Mouse (Mus musculus) cortical plate, adult 2 months (tissue): Measurements from ENCODE around the gene Dolk. TPM values are rescaled to one million over a fixed set of nuclear protein-coding genes. Genes with fewer than 3 reads are reported as not detected.

Source experiments
- H3K27ac ChIP-seq: fragments of 200-500 bp; 2 replicates; pipeline ENCODE4 v1.5.1; 2012; ENCODE audit warnings: low read length, control low read depth, inconsistent platforms; ENCODE audit not compliant: insufficient read depth
- H3K4me1 ChIP-seq: fragments of 200-500 bp; 2 replicates; pipeline ENCODE4 v1.6.1; 2011; ENCODE audit warnings: low read length; ENCODE audit not compliant: control insufficient read depth, insufficient read depth
- H3K4me3 ChIP-seq: fragments of 200-500 bp; 2 replicates; pipeline ENCODE4 v1.5.1; 2011; ENCODE audit warnings: mild to moderate bottlenecking, low read length, control low read depth; ENCODE audit not compliant: insufficient read depth
- CTCF ChIP-seq: fragments of 200-500 bp; IDR thresholded peaks from 2 replicates; pipeline ENCODE4 v1.5.1; 2011; ENCODE audit warnings: mild to moderate bottlenecking, control low read depth, low read length; ENCODE audit not compliant: insufficient read depth; ENCODE audit errors: extremely low read depth
- POLR2A ChIP-seq: fragments of 200-500 bp; IDR thresholded peaks from 2 replicates; pipeline ENCODE4 v1.6.1; 2011; ENCODE audit warnings: mild to moderate bottlenecking, low read length, control low read depth; ENCODE audit not compliant: insufficient read depth; ENCODE audit errors: extremely low read depth
- polyA plus RNA-seq: library from polyadenylated mRNA; depleted of rRNA; stranded (reverse); fragments of >200 nt; gene quantifications from 2 replicates; pipeline ENCODE4 v1.2.3, GENCODE M21; 2012

The Dolk gene
- polyA plus RNA-seq, 1 experiment = 16.7 TPM

- TF ChIP-seq POLR2A (no peak), CTCF (no peak)
- Histone ChIP-seq H3K4me3 (no peak overlapping the region), H3K4me1 (peaks cover 4% of the 10 kb centered on the region; the same call in 1 of the 2 replicates), H3K27ac (peak overlapping the region; percentile 29)
Observed at GRCm38 (mm10) chr2:30269241-30269990, 16.7 kb downstream of the Dolk start.

- H3K4me1 ChIP-seq = peaks cover 4% of the 10 kb centered on the region; the same call in 1 of the 2 replicates
- 0 out of 2 replicates have a peak overlapping the region, but pooled peaks have one; percentile 41 for H3K27ac ChIP-seq
- TF ChIP-seq CTCF = no peak
- no peak for TF ChIP-seq POLR2A
- no peak overlapping the region for H3K4me3 ChIP-seq
Observed at GRCm38 (mm10) chr2:30268371-30268770, 17.8 kb downstream of the Dolk start.

GRCm38 (mm10) chr2:30267466-30267865 lies 18.7 kb downstream of the Dolk start:
- peaks cover 6% of the 10 kb centered on the region for H3K4me1 ChIP-seq
- 0 out of 2 replicates have a peak overlapping the region, but pooled peaks have one; percentile 91 for H3K27ac ChIP-seq
- no peak overlapping the region for H3K4me3 ChIP-seq
- TF ChIP-seq POLR2A (no peak), CTCF (no peak)

GRCm38 (mm10) chr2:30266392-30266941 lies 19.7 kb downstream of the Dolk start:
- H3K4me1 ChIP-seq = peaks cover 6% of the 10 kb centered on the region
- H3K27ac ChIP-seq = peak overlapping the region; percentile 91
- no peak overlapping the region for H3K4me3 ChIP-seq
- TF ChIP-seq CTCF = no peak
- no peak for TF ChIP-seq POLR2A

- H3K27ac ChIP-seq = peak within 1 kb of the TSS; percentile 91
- TF ChIP-seq CTCF (no peak), POLR2A (no peak)
- H3K4me1 ChIP-seq = peaks cover 6% of the 10 kb centered on the region
- no peak within 1 kb of the TSS for H3K4me3 ChIP-seq
Observed at GRCm38 (mm10) chr2:30265767-30266253, 20.3 kb downstream of the Dolk start, which contains the start of gene Phyhd1. Phyhd1 (plus strand) TSS chr2:30266203.

- no peak overlapping the region for H3K4me3 ChIP-seq
- H3K27ac ChIP-seq = peak overlapping the region; percentile 91
- H3K4me1 ChIP-seq = peaks cover 6% of the 10 kb centered on the region
- TF ChIP-seq CTCF (no peak), POLR2A (no peak)
Observed at GRCm38 (mm10) chr2:30264671-30265519, 21.2 kb downstream of the Dolk start.

- peaks cover 8% of the 10 kb centered on the region for H3K4me1 ChIP-seq
- no peak for TF ChIP-seq POLR2A
- no peak for TF ChIP-seq CTCF
- H3K4me3 ChIP-seq = no peak overlapping the region
- H3K27ac ChIP-seq = peak overlapping the region; percentile 13; the same call in 1 of the 2 replicates
Observed at GRCm38 (mm10) chr2:30263811-30264210, 22.3 kb downstream of the Dolk start.

- no peak overlapping the region for H3K4me3 ChIP-seq
- TF ChIP-seq POLR2A (no peak), CTCF (no peak)
- peak overlapping the region; percentile 13 for H3K27ac ChIP-seq
- H3K4me1 ChIP-seq = peaks cover 8% of the 10 kb centered on the region
Observed at GRCm38 (mm10) chr2:30262840-30263441, 23.2 kb downstream of the Dolk start.

- no peak overlapping the region; the same call in 1 of the 2 replicates for H3K27ac ChIP-seq
- no peak overlapping the region for H3K4me3 ChIP-seq
- peaks cover 10% of the 10 kb centered on the region for H3K4me1 ChIP-seq
- TF ChIP-seq CTCF (no peak), POLR2A (no peak)
Observed at GRCm38 (mm10) chr2:30261921-30262839, 24.0 kb downstream of the Dolk start.
